Mouse (Mus musculus) CD8-positive naive resting alpha-beta T cell, adult 2 months (primary cell): ENCODE measurements around the gene Gprin3.

Experiments
- DNase-seq, 2 experiments: peaks; one replicate each; pipeline ENCODE4 v3.0.0; 2022; ENCODE audit warnings: low read depth in 2 of 2, low spot score in 2 of 2

Gene Gprin3

GRCm38 (mm10) chr6:59425824-59426533 lies at the start of gene Gprin3:
TSS of gene Gprin3 (minus strand) at chr6:59426294.
- DNase-seq: peak; percentile 62 to 66

GRCm38 (mm10) chr6:59458861-59459260 lies 32.8 kb upstream of the Gprin3 start:
- DNase-seq: no peak

- DNase-seq: no peak
Measured at GRCm38 (mm10) chr6:59456116-59456515, 30.0 kb upstream of the Gprin3 start.

GRCm38 (mm10) chr6:59451348-59451747 lies 25.3 kb upstream of the Gprin3 start:
- DNase-seq: no peak

- DNase-seq: no peak
Measured at GRCm38 (mm10) chr6:59445101-59445503, 19.0 kb upstream of the Gprin3 start.

- no peak for DNase-seq
Measured at GRCm38 (mm10) chr6:59435906-59436305, 9.8 kb upstream of the Gprin3 start.

GRCm38 (mm10) chr6:59433116-59433515 lies 7.0 kb upstream of the Gprin3 start:
- DNase-seq: no peak

GRCm38 (mm10) chr6:59426534-59426885 lies 416 bp upstream of the Gprin3 start:
- DNase-seq: no peak

- no peak for DNase-seq
Measured at GRCm38 (mm10) chr6:59424871-59425740, 988 bp downstream of the Gprin3 start.

- DNase-seq: no peak
Measured at GRCm38 (mm10) chr6:59423836-59424235, 2.3 kb downstream of the Gprin3 start.

GRCm38 (mm10) chr6:59419264-59419663 lies 6.8 kb downstream of the Gprin3 start:
- no peak for DNase-seq

GRCm38 (mm10) chr6:59418659-59419058 lies 7.4 kb downstream of the Gprin3 start:
- DNase-seq: no peak

GRCm38 (mm10) chr6:59414816-59415215 lies 11.3 kb downstream of the Gprin3 start:
- no peak for DNase-seq

GRCm38 (mm10) chr6:59412417-59413346 lies 13.4 kb downstream of the Gprin3 start:
- DNase-seq: peak; percentile 46 to 67

- no peak for DNase-seq
Measured at GRCm38 (mm10) chr6:59409001-59409700, 16.9 kb downstream of the Gprin3 start.

- DNase-seq: no peak
Measured at GRCm38 (mm10) chr6:59407482-59407997, 18.6 kb downstream of the Gprin3 start.

- no peak for DNase-seq
Measured at GRCm38 (mm10) chr6:59390208-59390607, 35.9 kb downstream of the Gprin3 start.

- no peak for DNase-seq
Measured at GRCm38 (mm10) chr6:59365300-59365699, 60.8 kb downstream of the Gprin3 start.

- DNase-seq: no peak
Measured at GRCm38 (mm10) chr6:59363282-59363681, 62.8 kb downstream of the Gprin3 start.

GRCm38 (mm10) chr6:59354943-59355342 lies 71.2 kb downstream of the Gprin3 start:
- no peak for DNase-seq
